Mouse (Mus musculus) neutrophil, adult 5-6 weeks (primary cell): Measurements from ENCODE around the gene Riiad1. TPM values are rescaled to one million over a fixed set of nuclear protein-coding genes. Genes with fewer than 3 reads are reported as not detected.
A peak's percentile ranks its signal among the peaks of the same experiment; 100 is the strongest.

ENCODE experiments used
- ATAC-seq: fragments of 151-379, 151-347 bp; 2 replicates; pipeline ENCODE4 v1.8.0; 2017; ENCODE audit warnings: mild to moderate bottlenecking, moderate TSS enrichment; ENCODE audit not compliant: insufficient number of reproducible peaks, poor library complexity, low FRiP score, severe bottlenecking; ENCODE audit errors: extremely low read depth
- total RNA-seq: library from RNA; stranded (forward); fragments of 200-1000 nt; gene quantifications from 2 replicates; pipeline ENCODE4 v1.2.3, GENCODE M21; 2017

Riiad1 gene
- total RNA-seq = 1.8 TPM in 1 of 2 replicates, not detected in the other

DNA sequence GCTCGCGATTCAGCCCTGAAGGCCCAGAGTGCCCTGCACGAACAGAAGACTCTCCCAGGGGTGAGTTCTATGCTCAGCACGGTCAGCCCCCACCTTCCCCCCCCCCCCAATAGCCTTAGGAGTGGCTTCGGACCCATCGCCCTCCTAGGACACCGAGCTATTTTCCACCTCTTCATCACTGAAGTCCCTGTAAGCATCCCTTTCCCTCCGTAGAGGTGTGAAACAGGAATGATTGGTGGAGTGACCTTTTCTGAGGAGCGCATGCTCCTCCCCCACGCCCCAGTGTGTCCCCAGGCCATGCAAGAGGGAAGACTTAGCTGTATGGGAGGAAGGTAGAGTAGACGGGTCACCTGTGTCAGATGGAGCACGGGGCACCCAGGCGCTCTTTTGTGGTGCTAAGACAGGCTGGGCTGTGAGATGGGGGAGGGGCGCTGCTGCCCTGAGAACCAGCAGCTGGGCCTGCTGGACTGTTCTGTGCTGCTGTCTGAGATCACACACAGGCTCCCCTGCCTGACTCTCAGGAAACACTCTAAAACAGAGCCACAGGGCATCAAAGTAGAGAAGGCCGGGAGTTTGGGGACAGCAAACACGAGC lies at the start of gene Riiad1:
Gene Riiad1, minus strand, starts transcription at position 51 of the 594 bp plus-strand sequence.
- no peak for ATAC-seq

DNA sequence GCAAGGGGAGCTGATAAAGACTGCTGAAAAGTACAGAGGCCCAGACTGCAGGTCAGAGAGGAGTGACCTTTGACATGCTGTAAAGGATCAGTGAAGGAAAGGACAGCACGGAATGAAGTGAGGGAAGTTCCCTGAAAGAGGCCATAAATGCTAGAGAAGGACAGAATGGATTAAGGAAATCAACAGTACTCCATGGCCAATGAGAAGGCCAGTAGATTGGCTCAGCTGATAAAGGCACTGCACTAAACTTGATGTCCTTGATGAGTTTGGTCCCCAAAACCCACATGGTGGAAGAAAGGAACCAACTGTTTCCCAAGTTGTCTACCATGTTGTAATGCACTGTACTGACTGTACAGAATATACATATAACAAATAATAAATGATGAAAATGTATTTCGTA lies 46.6 kb upstream of the Riiad1 start:
- no peak for ATAC-seq

DNA sequence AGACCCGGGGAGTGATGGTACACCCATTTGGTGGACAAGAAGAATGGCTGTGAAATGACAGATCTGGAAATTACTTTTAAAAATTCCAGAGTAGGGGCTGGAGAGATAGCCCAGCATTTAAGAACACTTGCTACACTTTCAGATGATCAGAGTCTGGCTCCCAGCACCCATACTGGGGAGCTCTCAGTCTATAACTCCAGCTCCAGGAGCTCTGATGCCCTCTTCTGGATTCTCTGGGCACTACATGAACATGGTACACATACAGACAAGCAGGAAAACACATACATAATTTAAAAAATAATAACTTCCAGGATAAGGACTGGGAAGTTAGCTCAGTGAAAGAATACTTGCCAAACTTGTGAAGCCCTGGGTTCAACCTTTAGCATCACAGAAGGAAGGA lies 26.5 kb upstream of the Riiad1 start:
- ATAC-seq = no peak

DNA sequence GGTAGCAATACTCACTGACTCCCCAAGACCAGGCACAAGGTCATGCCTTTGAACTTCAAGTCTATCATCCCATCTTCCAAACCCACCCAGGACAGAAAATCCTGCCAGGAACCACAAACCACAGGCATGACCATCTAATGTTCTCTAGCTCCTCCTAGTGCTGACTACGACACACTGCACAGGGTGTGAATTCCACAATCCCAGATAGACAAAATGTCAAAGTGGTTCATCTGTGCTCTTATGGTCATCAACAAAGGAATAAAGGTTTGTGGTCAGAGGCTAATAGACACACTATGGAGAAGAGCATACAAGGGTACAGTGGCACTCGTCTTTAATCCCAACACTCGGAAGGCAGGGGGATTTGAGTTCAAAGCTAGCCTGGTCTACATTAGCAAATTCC lies 22.1 kb upstream of the Riiad1 start:
- ATAC-seq = no peak

DNA sequence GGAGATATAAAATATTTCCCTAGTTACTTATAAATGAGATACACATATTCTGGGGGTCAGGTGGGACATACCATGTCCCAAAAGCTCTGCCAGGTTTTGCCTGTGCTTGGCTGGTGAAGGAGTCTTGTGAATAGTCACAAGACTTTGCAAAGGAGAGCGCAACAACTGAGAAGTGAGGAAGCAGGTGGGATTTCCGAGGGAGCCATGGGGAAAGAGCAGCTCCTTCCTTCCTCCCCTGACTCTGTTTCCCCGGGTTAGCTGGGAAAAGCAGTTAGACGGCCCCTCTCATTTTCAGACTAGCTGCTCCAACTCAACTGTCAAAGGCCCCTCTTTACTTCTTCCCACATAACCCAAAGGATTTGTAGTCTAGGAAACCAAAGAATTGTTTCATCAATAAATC lies 17.0 kb upstream of the Riiad1 start:
- no peak for ATAC-seq

DNA sequence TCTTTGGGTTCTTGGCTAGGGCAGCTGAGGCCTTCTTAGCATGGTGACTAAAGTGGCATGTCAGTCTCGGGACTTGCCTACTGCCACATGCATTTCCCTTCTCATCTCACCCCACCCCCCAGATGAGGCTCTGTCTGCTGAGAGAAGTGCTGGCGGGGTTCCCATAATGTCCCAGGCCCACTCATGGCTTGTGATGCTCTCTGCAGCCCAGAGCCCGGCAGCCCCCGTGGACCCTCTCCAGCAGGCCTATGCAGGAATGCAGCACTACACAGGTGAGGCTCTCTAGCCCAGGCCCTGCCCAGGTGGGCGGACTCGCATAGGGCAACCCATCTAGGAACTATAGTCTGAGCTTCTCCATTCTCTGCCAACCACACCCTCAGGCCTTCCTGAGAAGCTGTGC lies 7.4 kb upstream of the Riiad1 start:
- ATAC-seq = no peak

DNA sequence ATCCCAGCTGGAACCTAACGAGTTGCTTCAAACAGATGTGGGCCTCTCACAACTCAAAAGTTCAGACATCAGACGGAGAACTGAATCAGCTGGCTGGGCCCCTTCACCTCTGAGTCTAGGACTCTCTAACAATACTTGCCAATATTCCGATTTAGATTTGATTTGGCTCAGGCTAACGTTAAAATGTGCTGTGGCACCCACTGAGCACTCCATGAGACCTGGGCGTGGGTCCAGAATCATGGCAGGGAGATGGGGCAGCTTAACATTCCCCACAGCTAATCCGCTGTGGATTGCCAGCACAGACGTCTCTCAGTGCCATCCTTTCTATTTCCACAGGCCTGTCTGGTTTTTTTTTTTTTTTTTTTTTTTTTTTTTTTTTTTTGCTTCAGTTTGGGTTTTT lies 5.8 kb upstream of the Riiad1 start:
- ATAC-seq = no peak

DNA sequence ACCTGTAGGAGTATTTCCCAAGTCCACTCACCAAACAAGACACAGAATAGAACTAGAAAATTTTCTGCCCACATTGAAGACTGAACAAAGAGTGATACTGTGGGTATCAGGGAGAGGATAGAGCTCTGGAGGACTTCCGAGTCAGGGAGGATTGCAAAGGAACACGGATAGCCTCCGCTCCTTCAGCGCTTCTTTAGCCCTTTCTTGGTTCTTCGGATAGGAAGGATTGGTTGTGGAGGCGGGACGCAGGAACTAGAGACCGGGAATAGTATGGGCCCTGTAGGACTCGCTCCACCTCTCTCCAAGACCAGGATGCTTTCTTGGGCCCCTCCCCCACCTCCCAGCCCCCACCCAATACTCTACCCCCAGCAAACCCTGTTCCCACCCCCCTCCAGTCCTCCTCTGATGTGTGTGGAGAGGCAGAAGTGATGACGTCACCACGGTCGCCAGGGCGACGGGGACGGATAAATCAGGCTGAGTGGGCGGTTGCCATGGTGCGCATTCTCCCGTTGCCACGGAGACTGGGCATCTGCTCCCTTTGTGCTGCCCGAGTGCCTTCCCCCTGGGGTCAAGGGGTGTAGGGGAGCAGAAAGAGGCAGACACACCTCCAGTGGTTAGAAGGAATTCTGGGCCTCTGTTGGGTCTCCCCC lies 3.8 kb upstream of the Riiad1 start:
- ATAC-seq = no peak

DNA sequence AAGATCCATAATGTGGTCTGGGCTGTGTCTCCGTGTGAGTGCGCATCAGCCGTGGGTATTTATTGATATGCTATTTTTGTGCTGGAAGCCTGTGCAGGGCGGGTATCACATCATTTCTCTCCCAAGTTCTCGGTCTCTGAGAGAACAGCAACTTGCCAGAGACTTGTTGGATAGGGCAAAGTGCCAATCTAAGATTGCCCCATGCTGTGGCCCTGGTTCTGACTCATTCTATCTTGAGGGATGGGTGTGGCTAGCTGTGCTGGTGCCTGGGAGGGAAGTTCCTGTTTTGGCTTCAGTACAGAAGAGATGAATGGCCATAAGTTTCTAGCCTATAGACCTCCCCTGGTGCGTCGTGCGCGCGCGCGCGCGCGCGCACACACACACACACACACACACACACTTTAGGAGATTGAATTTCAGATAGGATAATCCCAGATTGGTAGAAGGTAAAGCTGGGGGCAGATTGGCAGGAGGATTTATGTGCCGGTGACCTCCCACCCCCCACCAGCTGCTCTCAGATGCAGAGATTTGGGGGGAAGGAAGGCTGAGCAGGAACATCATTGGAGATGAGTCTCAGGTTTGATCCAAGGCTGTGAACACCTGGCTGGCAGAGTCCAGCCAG lies 2.7 kb upstream of the Riiad1 start:
- peak; percentile 57 for ATAC-seq

DNA sequence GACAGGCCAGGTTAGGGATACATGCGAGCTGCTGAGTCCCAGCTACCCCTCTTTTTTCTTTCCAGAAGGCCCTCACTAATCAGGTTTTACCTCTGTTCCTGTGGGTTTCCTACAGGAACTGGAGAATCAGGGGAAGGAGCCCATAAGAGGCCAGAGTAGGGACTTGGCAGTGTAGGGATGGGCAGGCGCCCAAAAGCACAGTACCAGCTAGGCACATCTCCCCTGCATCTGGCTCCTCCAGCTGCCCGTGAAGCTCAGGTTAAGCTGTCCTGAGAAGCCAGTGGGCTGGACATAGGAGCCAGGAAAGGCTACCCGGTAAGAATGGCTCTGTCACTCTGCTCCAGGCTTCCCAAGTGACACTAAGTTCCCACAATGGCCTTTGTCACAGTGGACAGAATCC lies 1.3 kb upstream of the Riiad1 start:
- no peak for ATAC-seq

DNA sequence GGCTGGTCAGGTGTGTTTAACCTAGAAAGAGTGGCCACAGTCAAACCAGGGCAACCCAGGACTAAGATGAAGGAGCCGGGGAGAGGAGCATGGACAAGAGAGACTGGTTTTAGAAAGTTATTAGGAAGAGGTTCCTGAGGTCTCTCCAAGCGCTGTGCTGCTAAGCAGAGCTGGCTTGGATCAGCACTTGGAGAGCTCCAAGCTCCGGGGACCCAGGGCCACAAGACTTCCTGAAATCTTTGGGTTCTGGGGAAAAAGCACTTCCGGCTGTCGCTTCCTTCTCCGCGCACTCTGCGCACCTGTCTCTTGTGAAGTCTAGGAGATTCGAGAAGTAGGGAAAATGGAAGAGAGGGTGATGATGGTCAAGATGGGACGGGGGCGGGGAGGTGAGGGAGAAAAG lies 577 bp downstream of the Riiad1 start:
- ATAC-seq = no peak

DNA sequence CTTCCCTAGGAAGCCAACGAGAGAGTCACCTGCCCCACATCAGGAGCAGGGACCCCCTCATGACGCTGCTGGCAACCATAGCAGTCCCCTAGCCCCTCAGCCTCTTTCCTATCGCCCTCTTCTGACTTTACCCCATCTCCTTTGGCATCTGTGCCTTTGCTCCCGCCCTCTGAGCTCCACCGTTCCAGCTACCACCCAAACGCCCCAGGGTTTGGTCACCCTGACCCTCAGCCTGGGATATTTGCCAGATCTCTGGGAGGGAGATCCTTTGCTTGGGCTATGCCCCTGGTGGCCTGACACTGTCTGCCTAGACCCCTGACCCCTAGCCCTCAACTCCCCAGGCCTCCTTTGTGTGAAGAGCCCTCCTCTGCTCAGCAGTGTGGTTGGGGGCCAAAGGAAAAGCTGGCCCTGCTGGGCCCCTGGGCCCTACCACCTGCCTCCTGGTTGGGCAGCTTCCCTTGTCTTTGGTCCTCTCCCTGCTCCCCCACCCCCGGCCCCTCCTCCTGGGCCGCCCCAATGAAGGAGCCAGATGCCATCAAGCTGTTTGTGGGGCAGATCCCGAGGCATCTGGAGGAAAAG lies 1.5 kb downstream of the Riiad1 start:
- ATAC-seq = no peak

DNA sequence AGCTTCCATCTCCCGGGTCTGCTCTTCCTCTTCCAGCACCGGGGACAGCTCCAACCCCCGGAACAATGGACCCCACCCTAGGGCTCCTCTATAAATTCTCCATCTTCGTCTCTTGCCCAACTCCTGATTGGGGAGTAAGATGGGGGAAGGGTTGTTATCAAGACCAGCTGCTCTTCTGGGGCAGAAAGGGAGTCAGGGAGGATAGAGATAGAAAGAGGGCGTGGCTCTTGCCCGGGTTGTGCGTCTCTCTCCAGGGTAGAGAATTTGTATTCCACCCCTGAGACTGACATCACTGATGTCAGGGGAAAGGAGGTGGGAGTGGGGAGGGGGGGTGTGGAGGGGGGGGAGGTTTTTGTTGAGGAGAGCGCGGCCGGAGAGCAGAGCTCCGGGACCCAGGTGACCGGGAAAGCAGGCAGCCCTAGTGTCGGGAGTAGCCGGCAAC lies 2.1 kb downstream of the Riiad1 start, which contains the start of gene Celf3:
Gene Celf3, plus strand, starts transcription at position 315 of the 442 bp plus-strand sequence.
- no peak for ATAC-seq

DNA sequence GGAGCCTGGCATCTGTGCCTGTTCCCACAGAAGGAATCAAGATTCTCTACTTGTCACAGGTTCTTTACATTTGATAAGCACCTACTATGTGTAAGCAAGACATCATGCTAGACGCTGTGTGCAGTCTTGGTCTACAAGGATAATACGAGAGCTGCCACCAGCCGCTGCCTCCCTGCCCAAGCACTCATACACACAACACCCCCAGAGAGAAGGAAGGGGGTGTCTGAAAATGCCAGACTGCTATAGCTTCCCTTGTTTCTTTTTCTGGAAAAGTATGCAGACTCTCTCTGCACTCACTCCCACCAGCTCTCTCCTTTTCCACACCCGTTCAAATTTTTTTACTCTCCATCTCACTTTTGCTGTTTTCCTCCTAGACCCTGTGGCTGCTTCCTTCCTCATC lies 2.7 kb downstream of the Riiad1 start:
- no peak for ATAC-seq

DNA sequence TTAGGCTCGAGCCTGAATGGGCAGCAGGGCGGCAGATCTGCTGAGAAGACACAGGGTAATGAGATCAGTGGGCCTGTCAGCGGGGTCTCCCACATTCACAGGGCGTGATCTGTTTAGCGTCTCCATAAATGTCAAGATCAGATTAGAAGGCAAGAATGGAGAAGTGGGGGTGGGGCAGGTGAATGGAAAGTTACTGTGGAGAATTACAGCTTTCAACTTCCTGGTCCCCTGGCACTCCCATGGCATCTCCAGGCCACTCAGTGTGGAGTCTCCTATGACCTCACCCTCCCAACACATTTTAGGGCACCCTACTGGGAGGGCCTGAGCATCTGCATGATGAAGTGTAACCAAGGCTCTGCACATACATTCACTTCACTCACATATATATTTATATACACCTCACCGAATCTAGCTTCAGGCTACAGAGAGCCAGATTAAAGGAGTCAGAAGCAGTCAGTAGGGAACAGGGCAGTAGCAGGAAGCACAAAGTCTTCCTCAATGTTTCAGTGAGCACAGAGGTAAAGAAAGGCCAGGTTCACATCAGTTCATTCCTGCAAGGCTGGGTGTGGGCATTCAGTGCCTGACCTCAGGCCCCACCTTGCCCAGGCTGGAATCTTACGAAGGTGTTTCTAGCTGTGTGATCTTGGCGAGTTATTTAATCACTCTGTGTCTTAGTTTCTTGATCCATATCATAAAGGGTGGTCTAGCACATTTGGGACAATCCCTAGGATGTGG lies 3.7 kb downstream of the Riiad1 start:
- no peak for ATAC-seq

DNA sequence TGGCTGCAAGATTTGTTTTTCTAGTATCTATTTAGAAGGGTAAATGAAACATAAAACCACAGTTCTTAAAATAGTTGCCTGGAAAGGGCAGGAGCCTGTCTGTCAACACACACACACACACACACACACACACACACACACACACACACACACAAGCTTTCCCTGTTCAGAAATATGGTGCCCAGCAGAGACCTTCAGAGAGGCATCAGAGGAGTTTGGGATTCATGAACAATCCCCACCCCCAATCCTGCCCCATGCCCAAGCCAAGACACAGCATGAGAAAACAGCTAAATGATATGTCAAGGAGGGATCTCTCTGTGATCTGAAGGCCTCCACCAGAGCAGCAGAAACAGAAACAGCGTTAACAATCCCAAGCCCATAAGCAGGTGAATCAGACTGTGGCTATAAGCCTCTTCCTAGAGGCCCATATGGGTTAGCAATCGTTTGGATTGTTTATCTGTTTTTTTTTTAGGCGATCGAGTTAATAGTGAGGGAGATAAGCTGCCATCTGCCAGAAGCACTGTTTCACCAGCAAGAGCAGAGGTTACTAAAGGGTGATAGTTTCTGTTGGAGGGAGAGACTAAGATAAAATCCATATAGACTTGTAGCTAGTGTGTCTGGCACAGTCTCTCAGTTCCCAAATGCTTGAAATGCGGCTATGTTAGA lies 6.4 kb downstream of the Riiad1 start:
- ATAC-seq = no peak

DNA sequence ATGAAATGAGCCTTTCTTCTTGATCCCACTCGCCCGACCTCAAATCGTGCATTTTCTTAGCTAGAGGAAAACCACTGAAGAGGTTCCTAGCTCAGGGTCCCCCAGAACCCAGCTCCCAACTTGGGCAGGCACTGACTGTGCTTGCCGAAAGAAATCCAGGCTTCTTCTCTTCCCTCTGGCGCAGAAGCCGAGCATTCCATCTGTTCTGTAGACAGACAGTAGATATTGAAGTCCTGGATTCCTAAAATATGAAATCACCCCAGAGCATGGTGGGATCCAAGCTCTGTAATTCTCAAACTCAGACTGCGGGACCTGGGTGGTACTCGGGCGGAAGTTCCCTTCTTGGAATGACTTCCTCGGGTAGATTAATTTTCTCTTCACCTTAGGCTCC lies 7.0 kb downstream of the Riiad1 start:
- no peak for ATAC-seq

DNA sequence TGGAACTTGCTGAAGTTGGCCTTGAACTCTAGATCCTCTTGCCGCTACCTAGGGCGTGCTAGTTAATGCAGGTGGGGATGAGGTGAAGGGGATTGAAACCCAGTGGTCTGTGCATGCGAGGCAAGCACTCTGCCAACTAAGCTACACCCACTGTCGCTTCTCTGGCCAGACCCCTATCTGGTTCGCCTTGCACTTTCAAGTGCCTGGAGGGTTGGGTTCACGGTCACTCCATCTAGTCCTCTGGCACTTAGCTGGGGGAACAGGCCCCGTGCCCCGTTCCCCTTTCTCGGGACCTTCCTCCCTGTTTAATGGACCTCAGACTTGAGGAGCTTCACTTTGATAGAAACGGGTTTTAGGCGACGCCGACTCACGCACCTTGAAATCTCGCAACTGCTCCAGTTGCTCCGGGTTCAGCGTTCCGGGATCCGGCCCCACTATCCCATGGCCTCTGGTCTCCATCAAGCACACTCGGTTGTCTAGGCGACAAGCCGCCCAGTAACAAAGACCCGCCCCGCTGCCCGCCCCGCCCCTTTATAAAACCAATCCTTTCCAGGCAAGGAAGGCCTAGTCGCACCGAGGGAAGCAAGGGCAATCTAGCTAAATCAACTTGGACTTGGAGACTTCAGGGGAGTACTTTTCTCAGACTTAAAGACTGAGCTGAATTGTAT lies 7.6 kb downstream of the Riiad1 start:
- no peak for ATAC-seq

DNA sequence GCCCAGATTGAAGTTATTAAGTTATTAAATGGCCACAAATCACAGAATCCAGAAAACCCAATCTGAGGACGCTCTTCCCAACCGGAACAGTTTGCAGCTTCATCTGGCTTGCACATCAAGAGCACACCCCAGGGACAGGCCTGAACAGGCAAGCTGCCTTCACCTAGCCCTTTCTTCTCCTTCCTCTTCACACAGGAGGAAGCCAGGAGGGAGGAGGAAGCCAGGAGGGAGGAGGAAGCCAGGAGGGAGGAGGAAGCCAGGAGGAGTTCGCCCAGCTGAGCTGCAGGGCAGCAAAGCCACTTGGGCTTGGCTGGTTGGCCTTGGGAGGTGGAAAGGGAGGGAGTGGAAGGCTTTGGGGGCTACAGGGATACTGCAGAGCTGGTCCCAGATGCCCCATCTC lies 11.2 kb downstream of the Riiad1 start:
- no peak for ATAC-seq
